Mouse (Mus musculus) testis, adult 10 weeks (tissue): ENCODE data around the gene Ucp3. TPM values are rescaled to one million over a fixed set of nuclear protein-coding genes. Genes with fewer than 3 reads are reported as not detected.

Source experiments
- polyA plus RNA-seq: library from polyadenylated mRNA; stranded (reverse); fragments of 350-450 nt; fragmentation: Illumina TruSeq; extraction: RNeasy Lipid Tissue Mini Kit (QIAGEN cat#74804); gene quantifications from one replicate; pipeline ENCODE4 v1.2.3, GENCODE M21; 2014; ENCODE audit warnings: low read depth, low replicate concordance

The Ucp3 gene
- 0.18 TPM for polyA plus RNA-seq

GRCm38 (mm10) chr7:100472777-100473176, at the start of gene Ucp3:
Gene Ucp3, plus strand, starts transcription at chr7:100472990.

GRCm38 (mm10) chr7:100493117-100493483, 20.3 kb downstream of the Ucp3 start, which contains the start of gene Ucp2:
Gene Ucp2, plus strand, starts transcription at chr7:100493337.

GRCm38 (mm10) chr7:100514573-100514972, 41.8 kb downstream of the Ucp3 start, which contains the start of gene Dnajb13:
Gene Dnajb13, minus strand, starts transcription at chr7:100514960.

Other genes with a start within 250 kb of the Ucp3 start
- gene Pgm2l1, start 245.6 kb upstream of the Ucp3 start, polyA plus RNA-seq = 19.5 TPM
- 0.14 TPM for gene P4ha3, start 187.5 kb upstream of the Ucp3 start, polyA plus RNA-seq
- gene C2cd3, start 100.8 kb upstream of the Ucp3 start, polyA plus RNA-seq = 61.7 TPM
- 93.7 TPM for gene Ppme1, start 100.7 kb upstream of the Ucp3 start, polyA plus RNA-seq
- 3.2 TPM for gene Ucp2, start 20.3 kb downstream of the Ucp3 start, polyA plus RNA-seq
- gene Dnajb13, start 42.0 kb downstream of the Ucp3 start, polyA plus RNA-seq = 209 TPM
- 28.1 TPM for gene Coa4, start 64.1 kb downstream of the Ucp3 start, polyA plus RNA-seq
- gene Rab6a, start 134.4 kb downstream of the Ucp3 start, polyA plus RNA-seq = 138 TPM
- 64.5 TPM for gene Mrpl48, start 135.3 kb downstream of the Ucp3 start, polyA plus RNA-seq
- 2.9 TPM for gene Plekhb1, start 189.4 kb downstream of the Ucp3 start, polyA plus RNA-seq
- 4.1 TPM for gene Fam168a, start 233.6 kb downstream of the Ucp3 start, polyA plus RNA-seq